Mouse (Mus musculus) myocyte (in vitro differentiated cells): ENCODE results near the gene Cryzl2. TPM values are rescaled to one million over a fixed set of nuclear protein-coding genes. Genes with fewer than 3 reads are reported as not detected.

Experiments
- H3K27me3 ChIP-seq: one replicate; pipeline ENCODE4 v1.6.1; 2011; ENCODE audit not compliant: control insufficient read depth, insufficient read depth, insufficient read length
- H3K36me3 ChIP-seq: one replicate; pipeline ENCODE4 v1.6.1; 2011; ENCODE audit not compliant: control insufficient read depth, insufficient read depth
- H3K4me2 ChIP-seq: one replicate; pipeline ENCODE4 v1.6.1; 2011; ENCODE audit warnings: low read depth, control low read depth
- H3K4me3 ChIP-seq: one replicate; pipeline ENCODE4 v1.5.1; 2011; ENCODE audit warnings: mild to moderate bottlenecking, control low read depth, moderate library complexity
- H3K79me2 ChIP-seq: one replicate; pipeline ENCODE4 v1.6.1; 2011; ENCODE audit not compliant: control insufficient read depth, insufficient read depth
- H3ac ChIP-seq: one replicate; pipeline ENCODE4 v1.6.1; 2011; ENCODE audit not compliant: control insufficient read depth, insufficient read length
- CEBPB ChIP-seq: IDR thresholded peaks from 2 replicates; pipeline ENCODE4 v1.6.1; 2011; ENCODE audit warnings: mild to moderate bottlenecking, moderate library complexity; ENCODE audit not compliant: poor library complexity, insufficient read depth, severe bottlenecking
- E2F4 ChIP-seq: IDR thresholded peaks from one replicate; pipeline ENCODE4 v1.6.1; 2011; ENCODE audit warnings: mild to moderate bottlenecking, control low read depth, moderate library complexity; ENCODE audit not compliant: insufficient read depth
- MAX ChIP-seq: IDR thresholded peaks from one replicate; pipeline ENCODE4 v1.6.1; 2011; ENCODE audit warnings: low read depth, mild to moderate bottlenecking, control low read depth
- MYOD1 ChIP-seq, 3 experiments: IDR thresholded peaks; one replicate each; pipeline ENCODE4 v1.6.1; 2011; ENCODE audit warnings: control low read depth in 2 of 3, low read depth in 2 of 3, mild to moderate bottlenecking in 2 of 3, moderate library complexity in 1 of 3; ENCODE audit not compliant: insufficient read length in 2 of 3, control insufficient read depth in 1 of 3
- MYOG ChIP-seq, 3 experiments: IDR thresholded peaks; one replicate each; pipeline ENCODE4 v1.6.1; 2011; ENCODE audit warnings: control low read depth in 2 of 3, low read depth in 2 of 3, mild to moderate bottlenecking in 2 of 3; ENCODE audit not compliant: insufficient read length in 2 of 3, control insufficient read depth in 1 of 3, insufficient read depth in 1 of 3
- POLR2A ChIP-seq: IDR thresholded peaks from one replicate; pipeline ENCODE4 v1.6.1; 2011; ENCODE audit warnings: low read depth, mild to moderate bottlenecking, control low read depth, moderate library complexity; ENCODE audit not compliant: insufficient read length
- POLR2AphosphoS2 ChIP-seq: IDR thresholded peaks from one replicate; pipeline ENCODE4 v1.6.1; 2011; ENCODE audit warnings: low read depth, control low read depth; ENCODE audit not compliant: insufficient read length
- REST ChIP-seq: IDR thresholded peaks from one replicate; pipeline ENCODE4 v1.6.1; 2011; ENCODE audit warnings: mild to moderate bottlenecking, control low read depth, moderate library complexity; ENCODE audit not compliant: insufficient read depth, insufficient read length
- SRF ChIP-seq: IDR thresholded peaks from one replicate; pipeline ENCODE4 v1.6.1; 2011; ENCODE audit warnings: low read depth; ENCODE audit not compliant: control insufficient read depth, insufficient read length
- TCF12 ChIP-seq: IDR thresholded peaks from one replicate; pipeline ENCODE4 v1.6.1; 2011; ENCODE audit warnings: mild to moderate bottlenecking, control low read depth; ENCODE audit not compliant: poor library complexity, insufficient read depth, severe bottlenecking
- TCF3 ChIP-seq: IDR thresholded peaks from one replicate; pipeline ENCODE4 v1.6.1; 2011; ENCODE audit warnings: low read depth, control low read depth; ENCODE audit not compliant: insufficient read length
- USF1 ChIP-seq: IDR thresholded peaks from one replicate; pipeline ENCODE4 v1.6.1; 2011; ENCODE audit warnings: low read depth, mild to moderate bottlenecking, control low read depth, moderate library complexity
- polyA plus RNA-seq: library from polyadenylated mRNA; unstranded; fragments of >200 nt; fragmentation: generic; extraction: Trizol; gene quantifications from one replicate; pipeline ENCODE4 v1.2.1, GENCODE M21; 2012; ENCODE audit warnings: missing spikeins

Gene Cryzl2
- polyA plus RNA-seq, 1 experiment: 0.12 TPM

GRCm38 (mm10) chr1:157417861-157418260, 40.5 kb upstream of the Cryzl2 start:
- no peak overlapping the region for H3K4me3 ChIP-seq
- H3K4me2 ChIP-seq: peak overlapping the region; percentile 54
- peaks cover 6% of the 10 kb centered on the region for H3K79me2 ChIP-seq
- H3K27me3 ChIP-seq: no peaks in the 10 kb centered on the region
- H3K36me3 ChIP-seq: peaks cover 7% of the 10 kb centered on the region
- H3ac ChIP-seq: no peak overlapping the region
- TF ChIP-seq TCF3 (no peak), MAX (no peak), TCF12 (no peak), MYOD1 (IDR thresholded peaks at IDR 0.05; ENCODE audit: control insufficient read depth in 1 of 3, insufficient read length in 2 of 3, low read depth in 2 of 3) (no peak), USF1 (no peak), SRF (no peak), CEBPB (no peak), MYOG (IDR thresholded peaks at IDR 0.05; ENCODE audit: control insufficient read depth in 1 of 3, insufficient read depth in 1 of 3, insufficient read length in 2 of 3, low read depth in 2 of 3) (no peak), E2F4 (no peak), POLR2AphosphoS2 (no peak), REST (no peak), POLR2A (no peak)

DNA sequence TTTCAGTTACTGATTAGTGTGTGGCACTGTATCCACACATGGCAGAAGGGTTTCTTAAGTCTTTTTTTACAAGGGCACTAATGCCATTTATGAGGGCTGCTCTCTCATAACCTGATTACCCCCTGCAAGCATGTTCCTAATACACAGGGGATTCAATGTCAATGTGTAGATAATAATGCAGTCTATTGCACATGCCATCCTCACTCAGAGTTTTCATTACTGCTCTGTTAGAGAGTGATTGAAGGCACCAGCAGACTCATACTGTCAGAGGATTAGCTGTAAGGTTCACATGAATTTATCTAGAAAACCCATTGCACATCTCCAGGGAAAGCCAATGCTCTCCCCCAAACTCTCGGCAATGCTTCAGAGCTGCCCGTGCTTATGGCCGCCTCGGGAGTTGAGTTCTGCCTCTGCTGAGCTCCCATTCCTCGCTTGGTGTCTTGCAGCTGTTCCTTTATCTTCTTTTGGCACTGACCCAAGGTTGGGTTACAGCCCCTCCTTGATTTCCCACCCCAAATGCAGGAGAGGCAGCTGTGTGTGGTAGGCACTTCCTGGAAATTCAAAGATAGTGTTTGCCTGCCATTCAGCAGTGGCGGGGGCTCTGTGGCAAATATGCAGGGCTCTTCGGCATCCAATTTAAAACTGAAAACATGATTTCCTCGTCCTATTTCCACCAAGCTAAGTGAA, 32.5 kb upstream of the Cryzl2 start:
- H3K36me3 ChIP-seq: no peaks in the 10 kb centered on the region
- no peaks in the 10 kb centered on the region for H3K79me2 ChIP-seq
- no peak overlapping the region for H3K4me3 ChIP-seq
- TF ChIP-seq MYOD1 (IDR thresholded peaks at IDR 0.05; ENCODE audit: control insufficient read depth in 1 of 3, insufficient read length in 2 of 3, low read depth in 2 of 3) (peak in 2 of 3 experiments; percentile 72 to 78), MYOG (IDR thresholded peaks at IDR 0.05; ENCODE audit: control insufficient read depth in 1 of 3, insufficient read depth in 1 of 3, insufficient read length in 2 of 3, low read depth in 2 of 3) (peak; percentile 68 to 90 (median 68)), TCF3 (no peak), TCF12 (peak; percentile 68)
- H3K27me3 ChIP-seq: no peaks in the 10 kb centered on the region
- H3ac ChIP-seq: no peak overlapping the region
- peak overlapping the region; percentile 69 for H3K4me2 ChIP-seq

GRCm38 (mm10) chr1:157426933-157427332, 31.4 kb upstream of the Cryzl2 start:
- no peak overlapping the region for H3K4me3 ChIP-seq
- H3ac ChIP-seq: no peak overlapping the region
- no peaks in the 10 kb centered on the region for H3K36me3 ChIP-seq
- no peaks in the 10 kb centered on the region for H3K27me3 ChIP-seq
- H3K4me2 ChIP-seq: no peak overlapping the region
- TF ChIP-seq SRF: no peak
- no peak for TF ChIP-seq TCF3
- no peak for TF ChIP-seq MYOD1 (IDR thresholded peaks at IDR 0.05; ENCODE audit: control insufficient read depth in 1 of 3, insufficient read length in 2 of 3, low read depth in 2 of 3)
- no peak for TF ChIP-seq MYOG (IDR thresholded peaks at IDR 0.05; ENCODE audit: control insufficient read depth in 1 of 3, insufficient read depth in 1 of 3, insufficient read length in 2 of 3, low read depth in 2 of 3)
- TF ChIP-seq CEBPB: no peak
- TF ChIP-seq USF1: no peak
- no peak for TF ChIP-seq POLR2A
- TF ChIP-seq POLR2AphosphoS2: no peak
- no peak for TF ChIP-seq MAX
- no peak for TF ChIP-seq TCF12
- TF ChIP-seq E2F4: no peak
- no peak for TF ChIP-seq REST
- H3K79me2 ChIP-seq: no peaks in the 10 kb centered on the region

- TF ChIP-seq TCF3 (no peak), POLR2A (no peak)
- H3ac ChIP-seq: no peak overlapping the region
- H3K79me2 ChIP-seq: no peaks in the 10 kb centered on the region
- H3K4me3 ChIP-seq: no peak overlapping the region
- no peaks in the 10 kb centered on the region for H3K36me3 ChIP-seq
- no peak overlapping the region for H3K4me2 ChIP-seq
- H3K27me3 ChIP-seq: no peaks in the 10 kb centered on the region
Observed at GRCm38 (mm10) chr1:157427604-157428003, 30.8 kb upstream of the Cryzl2 start.

- H3K27me3 ChIP-seq: no peaks in the 10 kb centered on the region
- no peak overlapping the region for H3K4me3 ChIP-seq
- no peak for TF ChIP-seq USF1
- TF ChIP-seq MAX: no peak
- no peak for TF ChIP-seq CEBPB
- TF ChIP-seq SRF: no peak
- TF ChIP-seq POLR2A: no peak
- TF ChIP-seq MYOD1 (IDR thresholded peaks at IDR 0.05; ENCODE audit: control insufficient read depth in 1 of 3, insufficient read length in 2 of 3, low read depth in 2 of 3): no peak
- TF ChIP-seq MYOG (IDR thresholded peaks at IDR 0.05; ENCODE audit: control insufficient read depth in 1 of 3, insufficient read depth in 1 of 3, insufficient read length in 2 of 3, low read depth in 2 of 3): no peak
- no peak for TF ChIP-seq REST
- TF ChIP-seq POLR2AphosphoS2: no peak
- TF ChIP-seq E2F4: no peak
- no peak for TF ChIP-seq TCF3
- TF ChIP-seq TCF12: no peak
- H3K4me2 ChIP-seq: no peak overlapping the region
- no peaks in the 10 kb centered on the region for H3K36me3 ChIP-seq
- H3K79me2 ChIP-seq: no peaks in the 10 kb centered on the region
- H3ac ChIP-seq: no peak overlapping the region
Observed at GRCm38 (mm10) chr1:157428366-157428765, 30.0 kb upstream of the Cryzl2 start.
